Mouse (Mus musculus) regulatory T cell (primary cell): Measurements from ENCODE around the gene Loxl1.

ENCODE experiments used
- in situ Hi-C: fragments of 300-600 bp; cut with MboI, MseI; formaldehyde crosslinking; loops from one replicate; pipeline ENCODE4 v1.15.1; 2025; ENCODE audit warnings: high pct_unique_total_duplicates

The Loxl1 gene

GRCm38 (mm10) chr9:58312196-58312943 is 616 bp downstream of the Loxl1 start:
- in situ Hi-C loops = loop anchor here (5.0 kb wide), 1 partner anchor 250 kb away; the partner anchor contains the start of gene Stra6

- in situ Hi-C loops = loop anchor here (5.0 kb wide), 1 partner anchor 249 kb away; the partner anchor contains the start of gene Stra6
These were observed 1.6 kb downstream of the Loxl1 start for GRCm38 (mm10) chr9:58311191-58311910.

GRCm38 (mm10) chr9:58310043-58310660 is 2.8 kb downstream of the Loxl1 start:
- in situ Hi-C loops = loop anchor here (5.0 kb wide), 1 partner anchor 248 kb away; the partner anchor contains the start of gene Stra6

GRCm38 (mm10) chr9:58308395-58308794 is 4.6 kb downstream of the Loxl1 start:
- in situ Hi-C loops = no loop called here

GRCm38 (mm10) chr9:58305686-58306085 is 7.3 kb downstream of the Loxl1 start:
- in situ Hi-C loops = no loop called here

- in situ Hi-C loops = no loop called here
These were observed 9.3 kb downstream of the Loxl1 start for GRCm38 (mm10) chr9:58303599-58304271.

- in situ Hi-C loops = no loop called here
These were observed 9.9 kb downstream of the Loxl1 start for GRCm38 (mm10) chr9:58303115-58303514.

GRCm38 (mm10) chr9:58299356-58299799 is 13.6 kb downstream of the Loxl1 start:
- in situ Hi-C loops = no loop called here

GRCm38 (mm10) chr9:58297961-58298477 is 15.0 kb downstream of the Loxl1 start:
- in situ Hi-C loops = no loop called here

GRCm38 (mm10) chr9:58297065-58297464 is 15.9 kb downstream of the Loxl1 start:
- in situ Hi-C loops = no loop called here

- in situ Hi-C loops = no loop called here
These were observed 17.1 kb downstream of the Loxl1 start for GRCm38 (mm10) chr9:58295766-58296361.

GRCm38 (mm10) chr9:58295345-58295744 is 17.6 kb downstream of the Loxl1 start:
- in situ Hi-C loops = no loop called here

- in situ Hi-C loops = no loop called here
These were observed 18.5 kb downstream of the Loxl1 start for GRCm38 (mm10) chr9:58294527-58294926.

GRCm38 (mm10) chr9:58289901-58290300 is 23.1 kb downstream of the Loxl1 start:
- in situ Hi-C loops = no loop called here

GRCm38 (mm10) chr9:58289090-58289489 is 23.9 kb downstream of the Loxl1 start:
- in situ Hi-C loops = no loop called here

GRCm38 (mm10) chr9:58283431-58283830 is 29.6 kb downstream of the Loxl1 start:
- in situ Hi-C loops = loop anchor here (5.0 kb wide), 1 partner anchor 41 kb away; no protein-coding TSS in a partner anchor

GRCm38 (mm10) chr9:58281597-58281996 is 31.4 kb downstream of the Loxl1 start:
- in situ Hi-C loops = loop anchor here (5.0 kb wide), 1 partner anchor 39 kb away; no protein-coding TSS in a partner anchor

GRCm38 (mm10) chr9:58280259-58281109 is 32.5 kb downstream of the Loxl1 start:
- in situ Hi-C loops = loop anchor here (5.0 kb wide), 1 partner anchor 38 kb away; no protein-coding TSS in a partner anchor

GRCm38 (mm10) chr9:58279780-58280179 is 33.2 kb downstream of the Loxl1 start:
- in situ Hi-C loops = loop anchor here (5.0 kb wide), 1 partner anchor 37 kb away; no protein-coding TSS in a partner anchor
